Mouse (Mus musculus) hindbrain, embryonic 15.5 days (tissue): ENCODE measurements at regions not wholly inside any gene's neighbourhood (a gene's known extent, or its start where the extent isn't known, plus 50 kb on each side); places are given as distances from the start of the nearest gene placed in this dataset.
"Not testable (repeated sequence)": the region's sequence is repeated elsewhere in the genome, so short reads cannot be mapped to it uniquely, and the experiment has no call there.

Experiments used
- ATAC-seq: fragments of 200-750 bp; cut with Nextera tagmentation; 2 replicates; pipeline ENCODE4 v1.8.0; 2017; ENCODE audit warnings: low read depth, moderate number of reproducible peaks, moderate TSS enrichment; ENCODE audit not compliant: low FRiP score
- H3K27ac ChIP-seq: fragments of 300-500 bp; sonication (generic); replicated peaks from 2 replicates; pipeline ENCODE4 v1.5.1; 2015; ENCODE audit warnings: mild to moderate bottlenecking, inconsistent platforms
- H3K27me3 ChIP-seq: fragments of 300-500 bp; sonication (generic); 2 replicates; pipeline ENCODE4 v1.6.1; 2015; ENCODE audit warnings: control low read depth, inconsistent platforms
- H3K36me3 ChIP-seq: fragments of 300-500 bp; sonication (generic); 2 replicates; pipeline ENCODE4 v1.6.1; 2015; ENCODE audit warnings: control low read depth, inconsistent platforms
- H3K4me1 ChIP-seq: fragments of 300-500 bp; sonication (generic); replicated peaks from 2 replicates; pipeline ENCODE4 v1.6.1; 2015; ENCODE audit warnings: control low read depth, inconsistent platforms
- H3K4me2 ChIP-seq: fragments of 300-500 bp; sonication (generic); 2 replicates; pipeline ENCODE4 v1.6.1; 2015; ENCODE audit warnings: moderate library complexity, mild to moderate bottlenecking, inconsistent platforms
- H3K4me3 ChIP-seq: fragments of 300-500 bp; sonication (generic); 2 replicates; pipeline ENCODE4 v1.5.1; 2015; ENCODE audit warnings: mild to moderate bottlenecking, inconsistent platforms
- H3K9ac ChIP-seq: fragments of 300-500 bp; sonication (generic); 2 replicates; pipeline ENCODE4 v1.6.1; 2015; ENCODE audit warnings: inconsistent platforms
- H3K9me3 ChIP-seq: fragments of 300-500 bp; sonication (generic); 2 replicates; pipeline ENCODE4 v1.6.1; 2016; ENCODE audit warnings: control low read depth, inconsistent platforms
- WGBS: fragments of 180-500 bp; shearing (Covaris S2); methylation state at CpG from one replicate; pipeline ENCODE4 v1.1.7; 2015; 5-methylcytosine and 5-hydroxymethylcytosine counted together

GRCm38 (mm10) chr7:73688451-73688850 lies 51.7 kb upstream of the Fam174b start:
- Histone ChIP-seq H3K27me3 (no peaks in the 10 kb centered on the region), H3K27ac (no peak overlapping the region), H3K9me3 (no peaks in the 10 kb centered on the region), H3K9ac (no peak overlapping the region), H3K4me3 (no peak overlapping the region), H3K4me2 (no peak overlapping the region), H3K36me3 (no peaks in the 10 kb centered on the region), H3K4me1 (no peaks in the 10 kb centered on the region)
- 90% methylated on average over 7 of the region's 7 CpGs for WGBS
- no peak for ATAC-seq

DNA sequence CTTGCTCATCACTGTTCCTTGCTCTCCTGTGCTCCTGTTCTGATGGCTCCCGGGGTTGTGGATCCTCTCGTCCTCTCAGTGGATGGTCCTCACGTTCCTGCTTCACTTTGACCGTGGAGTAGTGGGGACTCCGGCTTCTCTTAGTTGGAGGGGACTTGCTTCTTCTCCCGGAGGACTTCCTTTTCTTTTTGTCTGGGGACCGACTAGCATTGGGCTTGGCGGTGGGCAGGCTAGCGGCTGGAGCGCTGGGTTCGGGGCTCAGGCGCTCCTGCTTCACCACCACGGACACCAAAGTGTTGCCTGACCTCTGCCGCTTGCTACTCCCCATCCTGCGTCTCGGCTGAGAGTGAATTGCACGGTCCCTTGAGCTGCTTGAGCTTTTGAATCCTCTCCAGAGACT lies 53.9 kb upstream of the Fam174b start:
- not testable (repeated sequence) for H3K27ac ChIP-seq, H3K27me3 ChIP-seq, H3K4me1 ChIP-seq, ATAC-seq, H3K9ac ChIP-seq, H3K36me3 ChIP-seq, H3K9me3 ChIP-seq, H3K4me2 ChIP-seq, H3K4me3 ChIP-seq
- WGBS = 95% methylated on average over 17 of the region's 17 CpGs

GRCm38 (mm10) chr7:73682756-73683155 lies 57.3 kb upstream of the Fam174b start:
- Histone ChIP-seq H3K27ac (no peak overlapping the region), H3K4me2 (no peak overlapping the region), H3K9ac (no peak overlapping the region), H3K27me3 (no peaks in the 10 kb centered on the region), H3K4me3 (no peak overlapping the region), H3K9me3 (no peaks in the 10 kb centered on the region), H3K36me3 (no peaks in the 10 kb centered on the region), H3K4me1 (no peaks in the 10 kb centered on the region; the same call in 1 of the 2 replicates)
- 15% methylated on average over 5 of the region's 5 CpGs for WGBS
- no peak for ATAC-seq

- 67% methylated on average over 4 of the region's 4 CpGs for WGBS
These were observed 69.5 kb upstream of the Fam174b start for GRCm38 (mm10) chr7:73670598-73670997.

DNA sequence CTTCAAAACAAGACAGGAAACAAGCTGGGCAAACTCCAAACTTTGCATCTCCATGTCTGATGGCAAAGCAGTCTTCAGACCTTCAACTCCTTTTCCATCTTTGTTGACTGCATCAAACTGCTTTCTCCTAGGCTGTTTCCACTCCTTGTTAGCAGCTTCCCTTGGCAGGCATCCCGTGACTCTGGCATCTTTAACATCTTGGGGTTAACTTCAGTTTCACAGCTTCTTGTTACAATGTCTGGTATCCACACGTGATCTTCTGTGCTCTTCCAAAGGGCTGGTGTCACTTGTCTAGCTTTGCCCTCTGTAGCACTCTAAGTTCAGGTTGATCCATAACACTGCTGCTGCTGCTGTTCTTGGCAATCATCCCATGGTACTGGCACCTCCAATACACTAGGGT lies 71.3 kb upstream of the Fam174b start:
- no peaks in the 10 kb centered on the region for H3K36me3 ChIP-seq
- H3K9ac ChIP-seq = no peak overlapping the region
- no peaks in the 10 kb centered on the region for H3K9me3 ChIP-seq
- 86% methylated on average over 2 of the region's 2 CpGs for WGBS
- no peaks in the 10 kb centered on the region for H3K4me1 ChIP-seq
- H3K4me2 ChIP-seq = no peak overlapping the region
- ATAC-seq = no peak
- no peak overlapping the region for H3K4me3 ChIP-seq
- no peaks in the 10 kb centered on the region for H3K27me3 ChIP-seq
- H3K27ac ChIP-seq = no peak overlapping the region

More at GRCm38 (mm10) chr7:73670598-73670997, 69.5 kb upstream of the Fam174b start:
- Histone ChIP-seq H3K4me1 (no peaks in the 10 kb centered on the region), H3K4me2 (no peak overlapping the region), H3K36me3 (no peaks in the 10 kb centered on the region), H3K27ac (no peak overlapping the region), H3K9me3 (no peaks in the 10 kb centered on the region), H3K9ac (no peak overlapping the region), H3K4me3 (no peak overlapping the region), H3K27me3 (no peaks in the 10 kb centered on the region)
- ATAC-seq = no peak

GRCm38 (mm10) chr7:73666921-73667675 lies 73.0 kb upstream of the Fam174b start:
- Histone ChIP-seq H3K36me3 (no peaks in the 10 kb centered on the region), H3K9me3 (no peaks in the 10 kb centered on the region), H3K27me3 (no peaks in the 10 kb centered on the region), H3K4me2 (no peak overlapping the region), H3K4me1 (no peaks in the 10 kb centered on the region), H3K4me3 (no peak overlapping the region), H3K9ac (no peak overlapping the region), H3K27ac (no peak overlapping the region)
- no peak for ATAC-seq
- 73% methylated on average over 14 of the region's 14 CpGs for WGBS

- H3K4me3 ChIP-seq = no peak overlapping the region
- ATAC-seq = no peak
- WGBS = 54% methylated on average over 6 of the region's 6 CpGs
These were observed 75.1 kb upstream of the Fam174b start for GRCm38 (mm10) chr7:73664962-73665361.

DNA sequence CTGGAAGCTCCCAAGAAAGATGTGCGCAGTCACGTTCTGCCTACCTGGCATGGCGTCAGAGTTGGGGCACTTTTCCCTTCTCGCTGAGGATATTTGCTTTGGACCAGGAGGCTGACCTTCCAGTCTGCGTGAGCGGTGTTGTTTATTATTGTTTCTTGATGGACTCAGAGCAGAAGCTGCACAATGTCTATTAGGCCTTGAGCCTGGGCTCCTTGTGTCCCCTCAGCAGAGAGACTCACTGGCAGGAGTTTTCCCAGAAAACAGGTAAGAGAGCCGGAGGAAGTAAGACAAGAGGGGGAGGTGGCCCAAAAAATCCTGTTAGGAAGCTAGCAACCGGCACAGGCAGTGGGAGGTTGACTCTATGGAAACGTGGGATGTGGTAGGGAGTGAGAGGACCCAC lies 77.6 kb upstream of the Fam174b start:
- 86% methylated on average over 9 of the region's 9 CpGs for WGBS
- H3K4me3 ChIP-seq = no peak overlapping the region
- H3K36me3 ChIP-seq = no peaks in the 10 kb centered on the region
- H3K9ac ChIP-seq = no peak overlapping the region
- ATAC-seq = no peak
- H3K9me3 ChIP-seq = no peaks in the 10 kb centered on the region
- no peaks in the 10 kb centered on the region for H3K4me1 ChIP-seq
- H3K27ac ChIP-seq = no peak overlapping the region
- H3K4me2 ChIP-seq = no peak overlapping the region
- H3K27me3 ChIP-seq = no peaks in the 10 kb centered on the region

More at GRCm38 (mm10) chr7:73664962-73665361, 75.1 kb upstream of the Fam174b start:
- Histone ChIP-seq H3K36me3 (no peaks in the 10 kb centered on the region), H3K27ac (no peak overlapping the region), H3K4me2 (no peak overlapping the region), H3K27me3 (no peaks in the 10 kb centered on the region), H3K4me1 (no peaks in the 10 kb centered on the region), H3K9me3 (no peaks in the 10 kb centered on the region), H3K9ac (no peak overlapping the region)

DNA sequence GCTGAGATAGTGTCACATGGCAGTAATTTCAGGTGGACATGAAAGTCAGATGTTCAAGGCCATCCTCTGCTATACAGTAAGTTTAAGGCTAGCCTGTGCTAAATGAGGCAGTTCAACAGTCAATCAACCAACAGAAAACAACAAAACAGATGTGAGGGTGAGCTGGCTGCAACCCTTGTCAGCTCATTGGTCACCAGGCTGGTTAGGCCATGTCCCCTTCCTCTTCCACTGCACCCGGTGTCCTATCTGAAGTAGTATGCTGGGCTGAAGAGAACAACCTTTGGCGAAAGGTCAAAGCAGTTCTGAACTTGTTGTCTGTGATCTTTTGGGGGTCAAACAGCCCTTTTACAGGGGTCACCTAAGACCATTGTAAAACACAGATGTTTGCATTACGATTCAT lies 78.2 kb upstream of the Fam174b start:
- no peak overlapping the region for H3K4me3 ChIP-seq
- H3K9ac ChIP-seq = no peak overlapping the region
- H3K36me3 ChIP-seq = no peaks in the 10 kb centered on the region
- no peaks in the 10 kb centered on the region for H3K4me1 ChIP-seq
- no peaks in the 10 kb centered on the region for H3K9me3 ChIP-seq
- no peaks in the 10 kb centered on the region for H3K27me3 ChIP-seq
- no peak for ATAC-seq
- no peak overlapping the region for H3K4me2 ChIP-seq
- H3K27ac ChIP-seq = no peak overlapping the region
- 96% methylated on average over 3 of the region's 3 CpGs for WGBS

DNA sequence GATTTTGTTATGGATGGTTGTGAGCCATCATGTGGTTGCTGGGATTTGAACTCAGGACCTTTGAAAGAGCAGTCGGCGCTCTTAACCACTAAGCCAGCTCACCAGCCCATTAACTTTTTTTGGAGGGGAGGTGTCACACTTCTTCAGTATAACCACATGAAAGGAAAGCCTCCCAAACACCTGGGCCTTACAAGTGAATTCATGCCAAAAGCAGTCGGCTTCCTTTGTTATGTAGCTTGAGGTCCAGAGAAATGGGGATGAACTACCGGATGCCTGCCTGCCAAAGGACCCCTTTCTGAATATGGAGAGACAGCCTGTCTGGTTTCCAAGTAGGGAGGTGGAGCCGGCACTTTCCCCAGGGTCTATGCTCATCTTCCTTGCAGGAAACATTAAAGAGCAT lies 80.6 kb upstream of the Fam174b start:
- Histone ChIP-seq H3K4me1 (0 out of 2 replicates have a peak, but pooled peaks cover 3% of the 10 kb centered on the region), H3K27me3 (no peaks in the 10 kb centered on the region), H3K9ac (no peak overlapping the region), H3K27ac (no peak overlapping the region), H3K36me3 (no peaks in the 10 kb centered on the region), H3K9me3 (no peaks in the 10 kb centered on the region), H3K4me3 (no peak overlapping the region), H3K4me2 (no peak overlapping the region)
- no peak for ATAC-seq
- 87% methylated on average over 5 of the region's 5 CpGs for WGBS

DNA sequence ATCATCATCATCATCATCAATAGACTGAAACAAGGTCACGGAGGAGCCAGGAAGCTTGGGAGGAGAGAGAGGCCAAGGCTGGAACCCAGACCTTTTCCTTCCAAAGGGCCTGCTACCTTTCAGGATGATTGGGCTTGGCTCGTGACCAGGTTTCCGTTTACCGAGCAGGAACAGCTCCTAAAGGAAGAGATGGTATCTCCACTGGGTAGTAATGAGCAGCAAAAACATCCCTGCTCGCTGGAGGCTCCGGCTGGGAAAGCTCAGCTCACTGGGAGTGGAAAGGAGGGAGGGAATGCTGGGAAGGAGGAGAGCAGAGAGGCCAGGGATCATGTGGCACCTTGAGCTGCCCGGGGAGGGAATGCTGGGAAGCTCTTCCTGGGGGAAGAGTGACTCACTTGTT lies 82.8 kb upstream of the Fam174b start:
- Histone ChIP-seq H3K9ac (no peak overlapping the region), H3K27me3 (0 out of 2 replicates have a peak, but pooled peaks cover 6% of the 10 kb centered on the region), H3K27ac (no peak overlapping the region), H3K4me2 (no peak overlapping the region), H3K4me3 (no peak overlapping the region), H3K4me1 (peaks cover 9% of the 10 kb centered on the region; the same call in 1 of the 2 replicates), H3K36me3 (no peaks in the 10 kb centered on the region), H3K9me3 (no peaks in the 10 kb centered on the region)
- 71% methylated on average over 7 of the region's 7 CpGs for WGBS
- no peak for ATAC-seq

DNA sequence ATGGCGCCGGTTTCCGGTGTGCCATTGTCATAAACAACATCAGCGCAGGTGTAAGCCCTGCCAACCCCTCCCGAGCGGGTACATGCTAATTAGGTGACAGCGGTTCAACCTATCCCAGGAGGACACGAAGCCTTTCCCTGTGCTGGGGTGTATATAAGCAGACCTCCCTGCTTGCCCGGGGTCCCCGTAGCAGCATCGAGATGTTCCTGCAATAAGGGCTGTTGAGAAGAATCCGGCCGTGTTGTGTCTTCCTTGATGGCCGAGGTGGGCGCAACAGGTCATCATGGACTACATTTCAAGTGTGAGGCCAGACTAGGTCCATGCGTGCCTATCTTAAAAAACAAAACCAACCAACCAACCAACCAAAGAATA lies 83.7 kb upstream of the Fam174b start:
- not testable (repeated sequence) for H3K4me2 ChIP-seq, H3K4me1 ChIP-seq, H3K9me3 ChIP-seq, H3K9ac ChIP-seq, H3K36me3 ChIP-seq, H3K27me3 ChIP-seq, H3K27ac ChIP-seq, H3K4me3 ChIP-seq
- 0 out of 2 replicates have a peak, but pooled peaks have one; percentile 21 for ATAC-seq
- WGBS = 97% methylated on average over 16 of the region's 16 CpGs
